Mouse (Mus musculus) lung, embryonic 15.5 days (tissue): ENCODE results near the gene Mpped2. TPM values are rescaled to one million over a fixed set of nuclear protein-coding genes. Genes with fewer than 3 reads are reported as not detected.

Source experiments
- ATAC-seq: fragments of 200-750 bp; cut with Nextera tagmentation; 2 replicates; pipeline ENCODE4 v1.8.0; 2017; ENCODE audit warnings: moderate number of reproducible peaks, borderline replicate concordance; ENCODE audit not compliant: low FRiP score, low TSS enrichment; ENCODE audit errors: extremely low read depth
- H3K27ac ChIP-seq: fragments of 300-500 bp; sonication (generic); 2 replicates; pipeline ENCODE4 v1.5.1; 2015; ENCODE audit warnings: moderate library complexity, mild to moderate bottlenecking, inconsistent platforms
- H3K27me3 ChIP-seq: fragments of 300-500 bp; sonication (generic); 2 replicates; pipeline ENCODE4 v1.6.1; 2015; ENCODE audit warnings: inconsistent platforms
- H3K36me3 ChIP-seq: fragments of 300-500 bp; sonication (generic); 2 replicates; pipeline ENCODE4 v1.6.1; 2015; ENCODE audit warnings: inconsistent platforms
- H3K4me1 ChIP-seq: fragments of 300-500 bp; sonication (generic); 2 replicates; pipeline ENCODE4 v1.6.1; 2015; ENCODE audit warnings: inconsistent platforms
- H3K4me2 ChIP-seq: fragments of 300-500 bp; sonication (generic); 2 replicates; pipeline ENCODE4 v1.6.1; 2015; ENCODE audit warnings: inconsistent platforms, mild to moderate bottlenecking, moderate library complexity
- H3K4me3 ChIP-seq: fragments of 300-500 bp; sonication (generic); 2 replicates; pipeline ENCODE4 v1.5.1; 2015; ENCODE audit warnings: mild to moderate bottlenecking, inconsistent platforms
- H3K9ac ChIP-seq: fragments of 300-500 bp; sonication (generic); 2 replicates; pipeline ENCODE4 v1.6.1; 2015; ENCODE audit warnings: inconsistent platforms
- H3K9me3 ChIP-seq: fragments of 300-500 bp; sonication (generic); 2 replicates; pipeline ENCODE4 v1.6.1; 2016; ENCODE audit warnings: inconsistent platforms
- WGBS: fragments of 180-500 bp; shearing (Covaris S2); methylation state at CpG from one replicate; pipeline ENCODE4 v1.1.7; 2015; 5-methylcytosine and 5-hydroxymethylcytosine counted together
- polyA plus RNA-seq: library from polyadenylated mRNA; unstranded; fragments of >200 nt; fragmentation: Nextera tagmentation; extraction: Ambion mirVana; gene quantifications from 2 replicates; pipeline ENCODE4 v1.2.1, GENCODE M21; 2015

Gene Mpped2
- polyA plus RNA-seq, 1 experiment from 2014 or later = 27.2 TPM

DNA sequence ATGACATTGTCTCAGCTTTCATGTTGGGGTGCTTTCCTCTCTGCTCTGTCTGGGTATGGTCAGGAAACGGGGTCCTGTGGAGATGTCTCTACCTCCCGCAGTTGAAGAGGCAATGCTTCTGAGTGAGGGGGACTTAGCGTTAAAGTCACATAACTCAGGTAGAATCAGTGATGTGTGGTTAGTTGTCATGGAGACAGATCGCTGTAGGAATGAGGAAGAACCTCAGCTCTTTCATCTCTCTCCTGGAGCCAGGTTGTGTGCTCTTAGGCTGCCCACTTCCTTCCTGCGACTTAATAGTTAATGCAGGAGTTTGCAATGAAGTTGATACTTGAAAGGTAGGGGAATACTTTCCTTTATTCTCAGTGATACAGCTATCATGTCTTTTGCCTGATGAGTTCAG, 173.2 kb downstream of the Mpped2 start:
- no peak overlapping the region for H3K4me2 ChIP-seq
- no peak overlapping the region for H3K9ac ChIP-seq
- no peaks in the 10 kb centered on the region for H3K36me3 ChIP-seq
- no peak overlapping the region for H3K4me3 ChIP-seq
- WGBS = 39% methylated on average over 5 of the region's 5 CpGs
- peaks cover 37% of the 10 kb centered on the region for H3K4me1 ChIP-seq
- H3K9me3 ChIP-seq = no peaks in the 10 kb centered on the region
- no peaks in the 10 kb centered on the region for H3K27me3 ChIP-seq
- ATAC-seq = peak; percentile 70
- H3K27ac ChIP-seq = peak overlapping the region; percentile 17; the same call in 1 of the 2 replicates

DNA sequence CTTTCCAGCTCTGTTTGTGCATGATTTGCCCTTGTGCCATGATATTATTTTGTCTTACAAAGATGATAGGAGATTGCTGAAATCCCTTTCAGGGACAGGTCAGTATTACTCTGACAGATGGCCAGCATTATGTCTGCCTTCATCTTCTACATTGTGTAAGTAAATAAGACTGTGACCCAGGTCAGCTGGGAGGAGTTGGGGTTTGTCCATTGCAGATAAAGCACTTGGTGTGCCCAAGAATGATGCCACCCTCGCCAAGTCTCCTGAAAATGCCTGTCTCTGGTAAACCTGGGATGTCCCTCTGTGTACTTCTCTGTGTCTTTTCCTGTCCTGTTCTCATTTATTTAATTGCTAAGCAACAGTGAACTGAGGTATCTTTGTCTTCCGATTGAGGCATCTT, 177.8 kb downstream of the Mpped2 start:
- no peak overlapping the region for H3K4me3 ChIP-seq
- no peak overlapping the region for H3K4me2 ChIP-seq
- no peak overlapping the region for H3K9ac ChIP-seq
- H3K27me3 ChIP-seq = no peaks in the 10 kb centered on the region
- H3K36me3 ChIP-seq = no peaks in the 10 kb centered on the region
- H3K27ac ChIP-seq = no peak overlapping the region
- no peak for ATAC-seq
- H3K4me1 ChIP-seq = peaks cover 9% of the 10 kb centered on the region; the same call in 1 of the 2 replicates
- WGBS = 75% methylated on average over 2 of the region's 2 CpGs
- H3K9me3 ChIP-seq = no peaks in the 10 kb centered on the region

DNA sequence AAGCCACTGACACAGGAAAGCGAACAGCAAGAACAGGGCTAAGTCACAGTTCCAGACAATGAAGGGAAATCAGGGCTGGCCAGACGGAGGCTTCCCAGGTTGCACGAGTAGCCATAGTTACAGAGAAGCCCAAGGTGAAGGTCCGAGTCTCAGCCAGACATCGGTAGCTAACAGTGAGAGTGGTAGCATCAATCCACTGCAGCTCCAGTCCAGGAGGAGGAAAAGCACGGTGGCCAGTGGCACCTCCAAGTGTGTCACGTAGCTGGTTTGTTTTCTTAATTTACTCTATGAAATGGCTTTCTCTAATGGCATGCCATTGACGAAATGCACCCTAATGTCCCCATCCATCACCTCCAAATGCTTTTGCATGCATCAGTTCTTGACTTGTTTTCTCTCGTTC, 180.1 kb downstream of the Mpped2 start:
- Histone ChIP-seq H3K4me3 (no peak overlapping the region), H3K4me2 (no peak overlapping the region), H3K36me3 (no peaks in the 10 kb centered on the region), H3K9me3 (no peaks in the 10 kb centered on the region), H3K9ac (no peak overlapping the region), H3K27me3 (no peaks in the 10 kb centered on the region), H3K4me1 (no peaks in the 10 kb centered on the region), H3K27ac (no peak overlapping the region)
- ATAC-seq = no peak
- 56% methylated on average over 9 of the region's 9 CpGs for WGBS

DNA sequence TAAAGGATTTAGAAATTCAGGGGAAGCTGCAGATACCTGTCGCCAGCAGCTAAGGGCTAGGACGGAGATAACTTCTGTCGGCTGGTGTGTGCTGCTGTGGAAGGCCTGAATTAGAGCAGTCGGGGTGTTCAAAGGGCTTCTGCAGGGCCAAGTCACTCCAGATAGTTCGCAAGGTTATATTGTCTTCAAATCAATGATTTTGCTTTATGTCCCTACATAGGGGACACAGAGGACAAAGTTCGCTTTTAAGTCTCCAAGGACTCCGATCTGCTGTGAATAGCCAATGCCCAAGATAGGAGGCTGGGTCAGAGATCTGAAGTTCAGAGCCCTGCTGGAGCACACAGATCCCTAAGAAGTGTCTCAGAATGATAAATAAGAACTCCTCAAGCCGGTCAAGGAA, 190.3 kb downstream of the Mpped2 start:
- no peak overlapping the region for H3K4me3 ChIP-seq
- H3K36me3 ChIP-seq = no peaks in the 10 kb centered on the region
- H3K27ac ChIP-seq = no peak overlapping the region
- no peak overlapping the region for H3K4me2 ChIP-seq
- H3K27me3 ChIP-seq = no peaks in the 10 kb centered on the region
- ATAC-seq = no peak
- no peaks in the 10 kb centered on the region for H3K9me3 ChIP-seq
- H3K9ac ChIP-seq = no peak overlapping the region
- H3K4me1 ChIP-seq = no peaks in the 10 kb centered on the region
- 69% methylated on average over 8 of the region's 8 CpGs for WGBS

DNA sequence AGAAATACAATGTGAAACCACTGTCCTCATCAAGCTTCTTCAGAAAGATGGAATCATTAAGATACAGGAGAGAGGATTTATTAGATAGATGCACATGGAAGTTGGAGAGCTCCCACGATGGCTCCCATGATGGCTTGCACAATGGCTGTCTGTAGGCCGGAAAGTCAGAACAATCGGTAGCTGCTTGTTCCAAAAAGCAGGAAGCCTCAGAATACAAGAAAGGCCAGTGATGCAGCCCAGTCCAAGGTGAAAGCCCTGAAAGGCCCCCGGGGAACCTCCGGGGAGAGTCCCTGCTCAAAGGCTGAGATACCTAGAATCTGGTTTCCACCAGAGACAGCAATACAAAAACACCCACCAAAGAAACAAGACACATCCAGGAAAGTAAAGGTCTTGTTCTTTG, 195.1 kb downstream of the Mpped2 start:
- Histone ChIP-seq H3K4me1 (peaks cover 11% of the 10 kb centered on the region), H3K4me2 (no peak overlapping the region), H3K27me3 (no peaks in the 10 kb centered on the region), H3K36me3 (no peaks in the 10 kb centered on the region), H3K9ac (no peak overlapping the region), H3K27ac (no peak overlapping the region), H3K4me3 (no peak overlapping the region), H3K9me3 (no peaks in the 10 kb centered on the region)
- 89% methylated on average over 5 of the region's 5 CpGs for WGBS
- ATAC-seq = no peak

DNA sequence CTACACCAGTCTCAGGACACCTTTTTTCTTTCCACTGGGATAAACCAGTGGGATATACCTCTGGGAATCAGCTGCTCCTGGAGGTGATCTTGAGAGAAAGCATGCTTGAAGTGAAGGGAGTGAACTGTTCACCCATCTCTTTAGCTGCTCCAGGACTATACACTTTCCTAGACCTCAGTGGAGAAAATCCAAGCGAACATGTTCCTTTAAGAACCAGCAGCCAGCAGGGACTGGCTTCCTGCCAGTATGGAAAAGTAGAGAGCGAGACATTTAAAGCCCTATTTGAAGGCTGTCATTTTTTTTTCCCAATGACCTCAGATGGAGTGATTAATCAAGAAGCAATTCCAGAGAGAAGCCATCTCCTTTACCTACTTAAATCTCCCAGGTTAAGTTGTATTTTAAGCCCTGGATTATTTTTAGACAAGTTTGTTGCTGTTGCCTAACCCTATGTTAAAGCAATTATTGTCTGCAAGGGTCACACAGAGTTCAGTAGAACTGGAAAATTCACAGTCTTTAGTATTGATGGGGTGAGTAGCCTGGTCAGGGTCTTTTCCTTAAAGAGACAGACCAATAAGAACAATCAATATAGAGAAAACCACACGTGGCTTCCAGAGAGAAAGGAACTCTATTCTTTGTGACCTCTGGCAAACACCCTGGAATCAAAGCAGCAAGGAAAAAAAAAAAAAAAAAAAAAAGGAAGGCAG, 196.4 kb downstream of the Mpped2 start:
- no peak overlapping the region for H3K27ac ChIP-seq
- no peaks in the 10 kb centered on the region for H3K27me3 ChIP-seq
- no peak overlapping the region for H3K9ac ChIP-seq
- ATAC-seq = peak; percentile 69; the same call in 1 of the 2 replicates
- no peaks in the 10 kb centered on the region for H3K9me3 ChIP-seq
- 2% methylated on average over 3 of the region's 3 CpGs for WGBS
- no peak overlapping the region for H3K4me3 ChIP-seq
- H3K4me1 ChIP-seq = peaks cover 11% of the 10 kb centered on the region
- H3K4me2 ChIP-seq = peak overlapping the region; percentile 26; the same call in 1 of the 2 replicates
- no peaks in the 10 kb centered on the region for H3K36me3 ChIP-seq

DNA sequence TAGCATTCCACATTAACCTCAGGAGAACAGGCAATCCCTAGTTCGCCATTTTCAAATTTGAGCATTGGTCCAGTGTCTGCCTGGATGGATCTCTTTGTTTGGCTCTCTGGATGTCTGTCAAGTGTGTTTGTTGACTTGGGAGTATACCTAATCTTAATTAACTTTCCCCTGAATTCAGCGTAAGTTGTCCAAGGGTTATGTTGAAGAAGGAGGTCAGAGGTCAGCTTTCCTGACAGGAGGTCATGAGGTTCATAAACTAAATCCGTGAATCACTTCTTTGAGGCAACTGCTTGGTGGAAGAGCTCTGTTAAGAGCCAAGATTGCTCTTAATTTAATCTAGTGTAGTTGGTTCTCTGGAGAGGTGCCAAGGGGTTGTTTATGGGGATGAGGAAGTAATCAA, 200.3 kb downstream of the Mpped2 start:
- Histone ChIP-seq H3K4me1 (peaks cover 11% of the 10 kb centered on the region), H3K4me3 (no peak overlapping the region), H3K9ac (no peak overlapping the region), H3K27me3 (no peaks in the 10 kb centered on the region), H3K36me3 (no peaks in the 10 kb centered on the region), H3K4me2 (no peak overlapping the region), H3K9me3 (no peaks in the 10 kb centered on the region), H3K27ac (no peak overlapping the region)
- 37% methylated on average over 3 of the region's 3 CpGs for WGBS
- ATAC-seq = no peak

DNA sequence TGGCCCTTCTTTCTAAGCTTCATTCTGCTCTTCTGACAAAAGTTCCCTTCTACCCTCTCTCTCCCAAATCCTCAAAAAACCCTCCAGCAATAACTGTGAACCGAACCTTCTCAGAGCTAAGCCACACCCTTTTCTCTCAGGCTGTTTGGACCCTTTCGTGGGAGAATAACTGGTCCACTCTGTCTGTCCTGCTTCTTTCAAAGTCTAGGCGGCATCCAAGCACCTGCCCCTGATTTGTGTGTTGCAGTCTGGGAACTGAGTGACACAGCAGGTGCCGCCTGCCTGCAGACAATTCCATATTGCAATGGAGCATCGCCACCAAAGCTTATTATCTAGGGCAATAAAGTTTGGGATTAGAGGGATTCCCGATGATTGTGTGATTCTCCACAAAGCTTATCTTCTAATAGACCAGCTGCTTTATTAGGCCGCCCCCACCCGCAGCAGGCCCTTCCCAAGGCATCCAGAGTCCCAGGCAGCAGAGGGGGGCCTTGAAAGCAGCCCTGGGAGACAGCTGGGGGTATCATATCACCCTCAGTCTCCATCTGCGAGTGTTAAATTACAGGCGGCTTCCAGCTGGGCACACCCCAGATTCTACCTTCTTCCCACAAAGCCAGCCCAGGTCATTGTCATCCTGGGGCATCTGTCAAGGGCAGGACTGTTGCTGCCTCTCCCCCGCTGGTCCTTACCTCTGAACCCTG, 202.4 kb downstream of the Mpped2 start:
- Histone ChIP-seq H3K36me3 (no peaks in the 10 kb centered on the region), H3K9me3 (no peaks in the 10 kb centered on the region), H3K4me2 (no peak overlapping the region), H3K27ac (no peak overlapping the region), H3K4me1 (no peaks in the 10 kb centered on the region), H3K9ac (no peak overlapping the region), H3K27me3 (no peaks in the 10 kb centered on the region), H3K4me3 (no peak overlapping the region)
- 35% methylated on average over 11 of the region's 11 CpGs for WGBS
- ATAC-seq = no peak

DNA sequence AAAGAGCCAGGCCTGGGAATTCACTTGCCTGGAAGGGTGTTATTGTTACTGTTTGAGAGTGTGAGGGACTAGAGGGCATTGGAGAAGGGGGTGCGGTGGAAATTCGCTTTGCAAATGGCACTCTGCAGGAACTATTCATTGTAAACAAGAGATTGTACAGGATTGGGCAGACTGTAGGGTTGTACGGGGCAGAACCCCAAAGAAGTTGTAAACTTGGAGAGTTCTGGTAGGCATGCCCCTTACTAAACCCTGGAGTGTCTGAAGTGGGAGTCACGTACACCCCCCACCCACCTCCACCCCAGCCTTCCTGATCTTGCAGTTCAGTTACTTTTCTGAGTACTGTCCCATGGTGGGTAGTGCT, 202.9 kb downstream of the Mpped2 start:
- 35% methylated on average over 4 of the region's 4 CpGs for WGBS
- ATAC-seq = no peak
- Histone ChIP-seq H3K27me3 (no peaks in the 10 kb centered on the region), H3K4me2 (no peak overlapping the region), H3K4me3 (no peak overlapping the region), H3K9me3 (no peaks in the 10 kb centered on the region), H3K36me3 (no peaks in the 10 kb centered on the region), H3K4me1 (no peaks in the 10 kb centered on the region), H3K27ac (no peak overlapping the region), H3K9ac (no peak overlapping the region)

DNA sequence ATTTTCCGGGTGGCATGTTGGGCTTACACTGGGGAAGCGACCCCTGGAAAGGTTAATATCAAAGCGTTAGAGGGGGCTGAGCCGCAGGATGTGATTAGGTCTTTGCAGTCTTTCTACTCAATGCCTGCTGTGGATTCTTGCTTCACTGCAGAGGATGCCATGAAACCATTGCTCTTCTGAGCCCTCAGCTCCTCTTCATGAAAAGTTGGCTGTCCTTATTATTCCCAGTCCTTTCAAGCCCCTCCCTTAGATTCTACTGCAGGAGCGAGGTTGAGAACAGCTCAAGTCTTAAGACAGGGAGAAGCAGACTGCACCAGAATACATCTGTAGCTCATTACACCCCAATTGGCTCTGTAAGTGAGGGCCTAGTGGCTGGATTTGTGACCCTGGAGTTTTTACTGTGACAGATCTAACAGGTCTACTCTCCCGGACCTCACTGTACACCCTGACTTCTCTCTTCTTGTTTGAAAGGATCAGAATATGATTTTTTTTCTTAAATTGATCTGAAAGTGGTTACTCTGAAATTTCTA, 218.9 kb downstream of the Mpped2 start:
- ATAC-seq = no peak
- H3K9ac ChIP-seq = no peak overlapping the region
- 81% methylated on average over 6 of the region's 6 CpGs for WGBS
- H3K27me3 ChIP-seq = no peaks in the 10 kb centered on the region
- H3K4me3 ChIP-seq = no peak overlapping the region
- H3K9me3 ChIP-seq = no peaks in the 10 kb centered on the region
- no peaks in the 10 kb centered on the region for H3K36me3 ChIP-seq
- no peak overlapping the region for H3K4me2 ChIP-seq
- H3K4me1 ChIP-seq = no peaks in the 10 kb centered on the region
- H3K27ac ChIP-seq = no peak overlapping the region
